Mouse (Mus musculus) urinary bladder, postnatal 36 days (tissue): Measurements from ENCODE around the gene H13.

Source experiments
- DNase-seq, 2 experiments: peaks; one replicate each; pipeline ENCODE4 v3.0.0; 2022; ENCODE audit warnings: low spot score in 2 of 2, mixed read lengths in 1 of 2

Gene H13

DNA sequence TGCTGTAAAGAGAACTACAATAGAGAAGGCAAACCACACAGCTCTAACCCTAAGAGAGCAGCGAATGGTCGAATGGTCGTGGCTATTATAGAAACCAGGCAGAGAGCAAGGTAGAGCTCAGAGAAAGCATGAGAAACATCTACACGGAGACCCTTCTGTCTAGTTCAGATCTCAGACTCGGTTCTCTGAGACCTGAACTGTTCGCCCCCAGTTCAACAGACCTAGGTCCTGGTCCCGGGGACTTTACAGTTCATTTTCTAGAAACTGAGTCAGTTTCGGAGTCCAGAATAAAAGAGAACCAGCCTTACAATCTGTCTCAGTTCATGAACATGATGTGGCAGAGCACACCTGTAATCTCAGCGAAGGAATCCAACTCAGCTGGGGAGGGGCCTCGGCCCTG, 65.2 kb downstream of the H13 start:
- DNase-seq: no peak

DNA sequence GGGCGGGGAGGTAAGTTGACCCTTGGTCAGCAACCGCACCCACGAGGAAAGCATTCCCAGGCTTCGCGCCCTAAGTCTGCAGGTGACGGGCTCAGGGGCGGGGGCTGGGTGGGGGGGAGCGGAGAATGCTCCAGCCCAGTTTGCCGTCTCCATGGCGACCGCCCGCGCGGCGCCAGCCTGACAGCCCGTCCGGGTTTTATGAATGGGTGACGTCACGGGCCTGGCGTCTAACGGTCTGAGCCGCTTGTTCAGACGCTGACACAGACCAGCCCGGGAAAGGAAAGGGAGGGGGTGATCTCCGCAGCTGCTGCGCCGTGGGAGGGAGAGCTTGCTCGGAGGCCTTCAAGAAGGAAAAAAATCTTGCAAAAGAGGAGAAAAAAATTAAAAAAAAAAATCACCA, 65.7 kb downstream of the H13 start:
- peak; percentile 97 to 99 for DNase-seq

DNA sequence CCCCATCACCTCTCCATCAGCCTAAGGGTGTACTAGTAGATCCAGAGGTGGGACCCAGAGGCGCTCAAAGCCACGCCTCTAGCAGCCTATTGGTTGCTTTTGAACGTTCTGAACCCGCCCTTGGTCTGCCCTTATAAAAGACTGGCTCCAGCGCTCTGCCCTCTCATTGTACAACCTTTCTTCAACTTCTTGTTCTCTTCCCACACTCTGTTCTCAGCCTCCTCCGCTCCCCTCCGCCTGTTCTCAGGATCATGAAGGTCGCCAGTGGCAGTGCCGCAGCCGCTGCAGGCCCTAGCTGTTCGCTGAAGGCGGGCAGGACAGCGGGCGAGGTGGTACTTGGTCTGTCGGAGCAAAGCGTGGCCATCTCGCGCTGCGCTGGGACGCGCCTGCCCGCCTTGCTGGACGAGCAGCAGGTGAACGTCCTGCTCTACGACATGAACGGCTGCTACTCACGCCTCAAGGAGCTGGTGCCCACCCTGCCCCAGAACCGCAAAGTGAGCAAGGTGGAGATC, 66.9 kb downstream of the H13 start, which contains the start of gene Id1:
Gene Id1, plus strand, starts transcription at position 162 of the 512 bp plus-strand sequence.
- peak; percentile 91 to 94 for DNase-seq

DNA sequence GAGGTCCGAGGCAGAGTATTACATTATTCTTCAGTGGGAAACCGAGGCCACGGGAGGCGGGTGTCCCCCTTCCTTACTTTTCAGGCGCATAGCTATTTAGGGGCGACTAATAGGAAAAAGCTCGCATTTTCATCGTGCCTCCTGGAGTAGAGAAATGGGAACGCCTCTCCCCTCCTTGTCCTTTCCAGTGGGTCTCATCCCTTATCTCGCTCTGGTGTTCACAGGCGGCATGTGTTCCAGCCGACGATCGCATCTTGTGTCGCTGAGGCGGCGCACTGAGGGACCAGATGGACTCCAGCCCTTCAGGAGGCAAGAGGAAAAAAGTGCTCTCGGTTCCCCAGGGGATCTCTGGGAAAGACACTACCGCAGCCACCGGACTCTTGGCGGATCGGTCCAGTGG, 67.5 kb downstream of the H13 start:
- DNase-seq: no peak

DNA sequence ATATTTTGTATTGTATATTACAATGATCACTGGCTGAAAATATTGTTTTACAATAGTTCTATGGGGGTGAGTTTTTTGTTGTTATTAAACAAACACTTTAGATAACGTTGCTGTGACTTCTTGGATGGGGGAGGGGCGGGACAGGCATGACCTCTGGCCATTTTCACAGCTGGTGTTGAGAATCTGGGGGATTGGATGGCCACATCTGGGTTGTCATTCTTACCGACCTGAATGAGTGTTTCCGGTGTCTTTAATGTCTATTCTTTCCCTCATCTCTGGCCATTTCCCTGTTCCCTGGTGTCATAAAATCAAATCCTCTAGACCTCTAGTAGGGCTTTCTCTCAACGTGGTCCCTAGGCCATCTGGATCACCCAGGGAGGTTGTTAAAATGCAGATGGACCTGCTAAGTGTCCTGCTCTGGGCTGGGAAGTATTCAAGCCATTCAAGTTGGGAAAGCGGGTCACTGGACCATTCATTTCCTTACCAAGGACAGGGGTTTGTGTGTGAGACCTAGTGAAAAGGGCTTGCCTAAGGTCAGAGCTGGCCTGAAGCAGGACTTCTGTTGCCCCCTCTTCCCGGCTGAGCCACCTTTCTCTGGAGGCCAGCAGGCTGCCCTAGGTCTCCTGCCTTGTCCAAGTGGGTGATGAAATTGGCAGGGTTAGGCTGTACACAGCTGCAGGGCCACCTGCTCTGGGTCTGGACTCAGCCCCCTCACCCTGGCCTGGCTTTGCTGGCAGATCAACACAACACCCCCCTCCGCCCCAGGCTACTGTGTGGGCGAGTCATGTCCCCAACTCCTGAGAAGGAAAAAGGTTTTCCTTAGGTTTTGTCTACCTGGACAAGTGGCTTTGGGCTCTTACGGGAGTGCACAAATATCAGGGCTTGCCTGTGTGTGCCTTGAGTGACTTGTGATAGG, 68.3 kb downstream of the H13 start:
- DNase-seq: peak in 1 of 2 experiments; percentile 42

DNA sequence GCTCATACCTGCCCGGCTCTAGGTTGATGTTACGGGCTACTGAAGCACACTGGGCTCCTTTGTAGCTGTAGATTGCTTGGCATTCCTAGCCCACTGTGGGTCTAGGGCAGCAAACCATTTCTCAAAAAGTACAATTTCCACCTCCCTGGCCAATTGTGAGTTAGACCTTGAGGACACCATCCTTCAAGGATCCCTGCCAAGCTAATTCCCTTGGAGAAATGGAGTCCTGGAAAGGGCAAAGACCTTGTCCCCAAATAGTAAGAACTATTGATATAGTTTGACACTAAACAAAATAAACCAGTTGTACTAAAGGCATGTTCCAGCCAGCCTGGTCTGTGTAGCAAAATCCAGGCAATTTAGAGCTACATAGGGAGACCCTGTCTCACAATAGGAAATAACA, 69.1 kb downstream of the H13 start:
- DNase-seq: no peak

DNA sequence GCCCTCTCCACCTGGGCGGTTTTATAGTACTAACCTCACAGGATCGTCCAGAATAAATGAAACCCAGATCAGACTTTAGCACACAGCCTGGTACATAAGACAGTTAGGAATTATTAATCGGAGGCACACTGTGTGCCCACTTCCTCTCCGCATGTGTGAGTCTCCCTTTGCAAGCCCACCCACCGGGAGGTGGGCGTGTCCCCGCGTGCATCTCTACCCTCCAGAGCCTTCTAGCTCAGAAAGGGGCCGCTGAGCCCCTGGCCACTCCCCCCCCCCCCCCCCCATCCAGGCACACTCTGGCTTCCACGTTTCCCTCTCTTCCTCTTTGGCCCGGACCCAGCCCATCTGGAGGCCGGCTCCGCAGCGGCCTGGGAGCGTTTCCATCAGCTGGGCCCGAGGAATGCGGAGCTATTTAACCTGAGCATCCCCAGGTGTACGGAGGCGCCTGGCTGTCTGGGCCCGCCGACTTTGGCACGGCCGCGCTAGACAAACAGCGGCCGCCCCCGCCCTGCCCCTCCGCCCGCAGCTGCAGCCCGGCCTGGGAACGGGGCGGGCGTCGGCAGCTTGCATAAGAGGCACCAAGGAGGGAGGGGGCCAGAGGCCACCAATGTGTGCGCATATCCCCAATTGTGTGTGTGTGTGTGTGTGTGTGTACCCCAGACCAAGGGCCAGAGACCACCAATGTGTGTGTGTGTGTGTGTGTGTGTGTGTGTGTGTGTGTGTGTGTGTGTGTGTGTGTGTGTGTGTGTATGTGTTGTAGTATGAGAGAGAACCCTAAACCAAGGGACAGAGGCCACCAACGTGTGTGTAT, 70.0 kb downstream of the H13 start:
- DNase-seq: peak; percentile 84 to 92

DNA sequence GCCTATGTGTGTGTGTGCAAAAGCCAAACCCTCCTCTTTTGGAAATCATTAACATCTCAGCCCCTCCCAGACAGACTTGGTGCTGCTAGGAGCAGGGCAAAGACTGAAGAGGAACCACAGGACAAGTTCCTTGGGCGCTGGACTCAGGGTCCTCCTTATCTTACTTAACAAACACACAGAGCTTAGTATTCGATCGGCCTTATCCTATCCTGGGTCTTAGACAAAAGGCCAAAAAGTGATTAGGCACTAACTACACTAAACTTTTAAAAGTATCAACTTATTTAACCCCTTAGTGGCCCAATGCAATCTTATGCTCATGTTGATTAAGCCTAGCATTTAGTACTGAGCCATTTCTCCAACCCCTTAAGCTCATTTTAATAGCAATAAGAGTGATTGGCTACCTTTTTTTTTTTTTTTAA, 70.6 kb downstream of the H13 start:
- DNase-seq: peak; percentile 51 to 58

DNA sequence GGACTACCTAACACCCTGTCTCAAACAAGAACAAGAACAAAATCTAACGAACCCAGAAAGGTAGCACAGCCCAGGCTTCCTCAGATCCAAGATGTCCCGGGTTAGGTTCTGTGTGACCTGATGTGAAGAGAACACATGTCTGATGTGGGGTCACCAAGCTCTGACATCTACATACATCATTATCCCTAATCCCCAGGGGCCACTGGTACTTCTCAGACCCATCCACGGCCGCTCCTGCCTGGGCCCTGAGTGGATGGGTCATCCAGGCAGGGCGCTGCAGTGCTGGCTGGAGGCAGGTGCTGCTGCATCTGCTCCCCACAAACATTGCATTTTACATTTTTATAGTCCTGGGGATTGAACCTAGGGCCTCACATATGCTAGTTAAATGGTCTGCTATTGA, 71.2 kb downstream of the H13 start:
- DNase-seq: no peak

DNA sequence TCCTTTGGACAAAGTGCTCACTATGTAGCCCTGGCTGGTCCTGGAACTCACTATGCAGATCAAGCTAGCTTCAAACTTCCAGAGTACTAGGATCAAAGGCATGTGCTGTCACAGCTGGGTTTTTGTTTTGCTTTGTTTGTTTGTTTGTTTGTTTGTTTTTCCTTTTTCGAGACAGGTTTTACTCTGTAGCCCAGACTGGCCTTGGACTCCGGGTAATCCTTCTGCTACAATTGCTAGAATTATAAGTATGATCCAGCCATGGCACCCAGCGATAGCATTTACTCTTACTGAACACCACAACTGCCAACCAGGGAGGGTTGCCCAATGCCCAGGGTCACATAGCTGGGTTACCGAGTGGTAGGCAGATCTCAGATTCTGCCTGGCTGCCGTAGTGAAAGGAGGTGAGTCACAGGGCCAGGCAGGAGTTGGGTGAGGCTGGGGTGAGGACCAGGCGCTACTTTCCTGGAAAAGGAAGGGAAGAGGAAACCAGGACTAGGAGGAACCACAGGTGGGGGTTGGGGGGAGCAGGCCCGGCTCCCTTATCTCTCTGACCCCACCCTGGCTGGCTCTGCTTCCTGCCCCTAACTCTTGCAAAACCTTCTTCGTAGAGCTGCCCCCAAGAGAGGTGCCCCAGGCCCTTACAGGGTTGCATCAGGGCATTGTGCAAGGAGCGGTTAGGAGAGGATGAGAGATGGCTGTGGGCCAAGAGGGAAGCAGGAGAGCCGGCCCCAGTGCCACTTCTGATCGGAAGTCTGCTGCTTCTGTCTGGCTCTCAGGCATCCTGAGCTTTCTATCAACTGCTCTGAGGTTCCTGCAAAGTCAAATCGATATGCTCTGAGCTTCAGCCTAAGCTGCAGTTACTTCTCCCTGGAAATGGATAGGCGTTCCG, 72.1 kb downstream of the H13 start:
- peak; percentile 81 to 90 for DNase-seq

DNA sequence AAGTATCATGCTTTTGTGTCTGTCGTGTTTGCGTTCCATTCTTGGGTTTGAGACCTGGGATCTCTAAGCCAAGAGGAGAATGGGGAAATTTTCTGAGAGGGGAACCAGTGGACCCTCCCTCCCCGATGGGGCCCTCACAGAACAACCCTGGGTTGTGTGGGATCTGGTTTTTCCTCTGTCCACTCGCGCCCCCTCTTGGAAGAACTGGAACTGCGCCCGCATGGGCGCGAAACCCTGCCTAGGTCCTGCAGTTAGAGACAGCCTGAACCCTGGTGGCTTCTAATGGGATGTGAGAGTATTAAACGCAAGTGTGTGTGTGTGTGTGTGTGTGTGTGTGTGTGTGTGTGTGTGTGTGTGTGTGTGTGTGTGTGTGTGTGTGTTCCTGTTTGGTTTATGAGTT, 73.2 kb downstream of the H13 start:
- DNase-seq: peak in 1 of 2 experiments; percentile 84

DNA sequence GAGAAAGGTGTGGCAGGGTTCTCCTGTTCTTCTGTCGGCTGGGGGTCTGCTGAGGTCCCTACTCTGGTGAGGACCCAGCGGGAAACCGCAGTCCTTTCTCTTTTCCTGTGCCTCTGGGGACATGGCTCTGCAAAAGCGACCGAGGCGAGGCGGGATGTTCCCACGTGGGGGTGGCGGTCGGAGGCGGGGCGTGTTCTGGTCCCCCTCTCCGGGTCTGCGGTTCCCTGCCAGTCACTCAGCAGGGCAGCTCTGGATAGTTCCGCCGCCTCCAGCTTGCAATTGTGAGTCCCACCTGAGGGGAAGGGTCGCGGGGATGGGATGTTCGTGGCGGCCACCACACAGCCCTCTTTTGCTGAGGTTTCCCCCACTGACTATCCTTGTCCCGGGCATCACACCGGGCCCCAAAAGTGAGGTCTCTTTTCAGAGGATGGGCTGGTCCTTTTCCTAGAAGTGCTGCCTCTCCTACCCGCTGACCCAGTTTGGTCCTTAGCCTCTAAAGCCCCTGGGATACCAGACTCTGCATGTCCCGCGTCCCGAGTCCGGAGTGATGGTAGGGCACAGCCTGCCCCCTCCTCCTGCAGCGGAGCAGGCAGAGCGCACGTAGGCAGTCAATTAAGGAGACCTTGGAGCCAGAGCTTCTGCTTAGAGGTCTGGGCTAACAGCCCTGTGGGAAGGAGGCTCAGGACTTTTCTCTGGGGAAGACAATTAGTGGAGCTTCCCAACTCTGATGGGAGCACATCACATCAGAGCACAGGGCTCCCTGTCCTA, 84.9 kb downstream of the H13 start, which contains the start of gene Cox4i2:
Gene Cox4i2, plus strand, starts transcription at position 230 of the 768 bp plus-strand sequence.
- no peak for DNase-seq

DNA sequence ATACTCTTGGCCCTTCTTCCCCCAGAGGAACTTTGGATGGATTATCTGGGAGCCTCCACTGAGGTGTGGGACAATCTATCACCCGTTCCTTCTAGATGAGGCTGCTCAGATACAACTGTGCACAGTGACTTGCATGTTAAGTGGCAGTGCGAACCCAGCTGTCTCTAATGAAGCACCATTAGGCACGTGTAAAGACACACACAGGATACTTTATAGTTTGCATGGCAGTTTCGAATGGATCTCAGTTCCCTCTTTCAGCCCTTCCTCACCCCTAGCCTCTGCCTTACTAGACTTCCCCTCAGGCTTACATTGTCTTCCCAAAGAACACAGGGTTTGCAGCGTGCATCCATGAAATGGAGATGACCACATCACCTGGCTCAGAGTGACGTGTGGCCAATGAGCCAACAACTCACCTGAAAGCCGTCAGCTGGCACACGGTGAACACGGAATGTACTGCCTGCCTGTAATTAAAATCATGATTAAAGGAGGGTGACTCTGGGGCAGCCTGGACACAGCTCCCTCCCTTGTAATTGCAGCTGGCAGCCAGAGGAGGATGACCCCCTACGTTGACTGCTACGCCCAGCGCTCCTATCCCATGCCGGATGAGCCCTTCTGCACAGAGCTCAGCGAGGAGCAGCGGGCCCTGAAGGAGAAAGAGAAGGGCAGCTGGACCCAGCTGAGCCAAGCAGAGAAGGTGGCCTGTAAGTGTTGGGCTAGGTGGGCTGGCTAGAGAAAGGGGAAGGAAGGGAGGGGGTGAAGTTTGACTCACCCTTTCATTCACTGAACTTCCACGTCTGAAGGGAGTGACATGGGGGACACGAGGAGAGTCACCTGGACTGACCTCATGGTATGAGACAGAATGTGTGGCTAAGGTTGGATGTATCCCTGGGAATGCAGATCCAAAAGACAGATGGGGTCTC, 87.5 kb downstream of the H13 start:
- DNase-seq: no peak

DNA sequence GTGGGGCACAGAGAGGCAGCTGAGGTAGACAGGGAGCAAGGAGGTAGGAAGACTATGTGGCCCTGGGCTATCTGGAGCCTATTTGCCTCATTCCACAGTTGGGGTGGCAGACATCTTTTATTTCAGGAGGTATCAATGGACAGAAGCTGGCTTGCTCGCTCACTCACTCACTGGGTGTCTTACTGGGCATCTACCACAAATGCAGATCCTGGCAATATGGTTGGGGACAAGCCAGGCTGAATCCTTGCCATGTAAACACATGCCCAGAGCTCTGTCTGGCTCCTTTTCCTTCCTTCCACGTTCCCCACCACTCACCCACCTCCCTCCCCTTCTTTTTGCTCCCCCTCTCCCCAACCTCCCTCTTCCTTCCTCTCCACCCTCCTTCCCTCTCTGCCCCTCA, 88.2 kb downstream of the H13 start:
- no peak for DNase-seq
